18 mouse cellular contexts compared by ENCODE assay signal in genomic region chr2:50853538-50854244, GRCm38 (mm10).
DNase-seq lines count a peak whose midpoint lies in the region; ATAC-seq and TF ChIP-seq lines count a peak whose summit lies in the region.
"Had no signal": no experiment of that assay in that cellular context is flagged by ENCODE, and none has a peak within 500 bp of the region (broad histone marks: within the 10 kb centered on the region; RNA-seq: fewer than 3 reads in every experiment).

No protein-coding gene starts in this region.

- no peak overlapping the region for H3K9ac ChIP-seq in forebrain, embryonic 14.5 days (ENCODE audit: low read length)
- H3K9ac ChIP-seq in forebrain, embryonic 11.5 days (ENCODE audit: low read length) = no peak overlapping the region
- H3K9ac ChIP-seq in embryonic facial prominence, embryonic 12.5 days = no peak overlapping the region
- H3K9ac ChIP-seq: forebrain, embryonic 12.5 days had no signal

- TF ChIP-seq POLR2A in cerebellum, adult 2 months (IDR thresholded peaks at IDR 0.05; ENCODE audit: borderline replicate concordance, insufficient read depth, low read length) = no peak

- H3K4me1 ChIP-seq in forebrain, embryonic 14.5 days (ENCODE audit: control insufficient read depth, insufficient read depth, low read length) = no peaks in the 10 kb centered on the region
- no peaks in the 10 kb centered on the region for H3K4me1 ChIP-seq in forebrain, embryonic 11.5 days (replicated peaks; ENCODE audit: control insufficient read depth, insufficient read depth, low read length)
- H3K4me1 ChIP-seq in embryonic facial prominence, embryonic 12.5 days = peaks cover 20% of the 10 kb centered on the region
- no peaks in the 10 kb centered on the region for H3K4me1 ChIP-seq in cerebellum, adult 2 months (ENCODE audit: control insufficient read depth, insufficient read depth, low read length)

- no peak overlapping the region for H3K4me2 ChIP-seq in forebrain, embryonic 14.5 days (ENCODE audit: low read length)
- H3K4me2 ChIP-seq in forebrain, embryonic 11.5 days (ENCODE audit: low read depth, low read length, severe bottlenecking) = no peak overlapping the region
- no peak overlapping the region for H3K4me2 ChIP-seq in embryonic facial prominence, embryonic 12.5 days (replicated peaks)
- H3K4me2 ChIP-seq: forebrain, embryonic 12.5 days; liver, embryonic 11.5 days had no signal

- no peaks in the 10 kb centered on the region for H3K79me2 ChIP-seq in macrophage (ENCODE audit: inconsistent target)

- H3K36me3 ChIP-seq in forebrain, embryonic 14.5 days (ENCODE audit: control insufficient read depth, insufficient read depth, low read length) = no peaks in the 10 kb centered on the region
- no peaks in the 10 kb centered on the region for H3K36me3 ChIP-seq in forebrain, embryonic 11.5 days (ENCODE audit: control insufficient read depth, insufficient read depth, low read length)
- no peaks in the 10 kb centered on the region for H3K36me3 ChIP-seq in embryonic facial prominence, embryonic 12.5 days
- no peaks in the 10 kb centered on the region for H3K36me3 ChIP-seq in macrophage (ENCODE audit: inconsistent target)
- H3K36me3 ChIP-seq: forebrain, embryonic 12.5 days had no signal

- H3K4me3 ChIP-seq in forebrain, embryonic 14.5 days (ENCODE audit: low read depth, low read length) = no peak overlapping the region
- no peak overlapping the region for H3K4me3 ChIP-seq in forebrain, embryonic 11.5 days (ENCODE audit: low read depth, low read length)
- no peak overlapping the region for H3K4me3 ChIP-seq in embryonic facial prominence, embryonic 12.5 days
- H3K4me3 ChIP-seq in macrophage (ENCODE audit: inconsistent target) = no peak overlapping the region
- no peak overlapping the region for H3K4me3 ChIP-seq in cerebellum, adult 2 months (replicated peaks; ENCODE audit: insufficient read depth, low read depth, low read length)
- H3K4me3 ChIP-seq: forebrain, embryonic 12.5 days; gastrocnemius, adult 2 months had no signal

- no peak for TF ChIP-seq CTCF in cerebellum, adult 2 months (IDR thresholded peaks at IDR 0.05; ENCODE audit: borderline replicate concordance, insufficient read depth, low read depth, low read length)

- H3K9me3 ChIP-seq in forebrain, embryonic 14.5 days (replicated peaks; ENCODE audit: control insufficient read depth, low read length) = no peaks in the 10 kb centered on the region
- H3K9me3 ChIP-seq in forebrain, embryonic 11.5 days (ENCODE audit: control insufficient read depth, low read length) = no peaks in the 10 kb centered on the region
- no peaks in the 10 kb centered on the region for H3K9me3 ChIP-seq in embryonic facial prominence, embryonic 12.5 days
- H3K9me3 ChIP-seq: forebrain, embryonic 12.5 days had no signal

- peak; percentile 32 for DNase-seq in forebrain, embryonic 14.5 days (ENCODE audit: low spot score)
- DNase-seq in forebrain, embryonic 11.5 days (ENCODE audit: low spot score) = no peak
- peak; percentile 34 for DNase-seq in A20 (ENCODE audit: low read depth, low spot score)
- no peak for DNase-seq in layer of hippocampus, adult 9-10 months (ENCODE audit: low spot score)
- DNase-seq in cerebellum, adult 2 months = no peak
- DNase-seq in thymus, postnatal 0 days (ENCODE audit: low spot score) = no peak
- DNase-seq: cerebellum, postnatal 25 days; gastrocnemius, adult 2 months; heart, postnatal 14 days; kidney, postnatal 36 days; lung, postnatal 10 days had no signal

- WGBS in forebrain, embryonic 14.5 days = 79% methylated on average over 8 of the region's 8 CpGs
- WGBS in forebrain, embryonic 11.5 days = 83% methylated on average over 8 of the region's 8 CpGs
- 43% methylated on average over 8 of the region's 8 CpGs for WGBS in embryonic facial prominence, embryonic 12.5 days
- WGBS in macrophage (ENCODE audit: missing documents) = 70% methylated on average over 8 of the region's 8 CpGs
- WGBS in cerebellum, adult 2 months = 59% methylated on average over 8 of the region's 8 CpGs

- ATAC-seq in forebrain, embryonic 14.5 days = no peak
- ATAC-seq in forebrain, embryonic 11.5 days (replicated peaks; ENCODE audit: low FRiP score) = no peak
- peak; percentile 79; the same call in 1 of the 2 replicates for ATAC-seq in embryonic facial prominence, embryonic 12.5 days (ENCODE audit: insufficient number of reproducible peaks, insufficient read depth, low FRiP score, low TSS enrichment)
- ATAC-seq: activated CD4-positive, CD25-positive, alpha-beta regulatory T cell, adult 4 months; midbrain, embryonic 16.5 days had no signal

- no peak overlapping the region for H3K27ac ChIP-seq in forebrain, embryonic 14.5 days (ENCODE audit: low read depth, low read length)
- no peak overlapping the region for H3K27ac ChIP-seq in forebrain, embryonic 11.5 days (ENCODE audit: low read depth, low read length)
- H3K27ac ChIP-seq in embryonic facial prominence, embryonic 12.5 days = peak overlapping the region; percentile 37
- peak overlapping the region; percentile 8; the same call in 1 of the 2 replicates for H3K27ac ChIP-seq in macrophage
- H3K27ac ChIP-seq in cerebellum, adult 2 months (ENCODE audit: insufficient read depth, low read length) = no peak overlapping the region
- H3K27ac ChIP-seq: forebrain, embryonic 12.5 days; gastrocnemius, adult 2 months; stomach, postnatal 0 days had no signal

- H3K27me3 ChIP-seq in forebrain, embryonic 14.5 days (replicated peaks; ENCODE audit: control insufficient read depth, insufficient read depth, low read length) = no peaks in the 10 kb centered on the region
- no peaks in the 10 kb centered on the region for H3K27me3 ChIP-seq in forebrain, embryonic 11.5 days (ENCODE audit: control insufficient read depth, insufficient read depth, low read length)
- no peaks in the 10 kb centered on the region for H3K27me3 ChIP-seq in embryonic facial prominence, embryonic 12.5 days
- H3K27me3 ChIP-seq in cerebellum, adult 2 months (ENCODE audit: control insufficient read depth, insufficient read depth, low read length) = no peaks in the 10 kb centered on the region
- H3K27me3 ChIP-seq: forebrain, embryonic 12.5 days had no signal

Comparison
In these comparisons a context has a peak if more than half of its experiments do, and no peak if none do; other contexts are left out.
1. DNase-seq: peak in forebrain, embryonic 14.5 days (single experiment) and A20 (single experiment); none in forebrain, embryonic 11.5 days (single experiment), layer of hippocampus, adult 9-10 months (single experiment), cerebellum, adult 2 months (0 of 2) and thymus, postnatal 0 days (single experiment).
2. H3K27ac ChIP-seq: peak in embryonic facial prominence, embryonic 12.5 days (single experiment) and macrophage (single experiment); none in forebrain, embryonic 14.5 days (single experiment), forebrain, embryonic 11.5 days (single experiment) and cerebellum, adult 2 months (single experiment).